Mouse (Mus musculus): ENCODE data around the gene Allc.
A peak's percentile ranks its signal among the peaks of the same experiment; 100 is the strongest.

Gene Allc

DNA sequence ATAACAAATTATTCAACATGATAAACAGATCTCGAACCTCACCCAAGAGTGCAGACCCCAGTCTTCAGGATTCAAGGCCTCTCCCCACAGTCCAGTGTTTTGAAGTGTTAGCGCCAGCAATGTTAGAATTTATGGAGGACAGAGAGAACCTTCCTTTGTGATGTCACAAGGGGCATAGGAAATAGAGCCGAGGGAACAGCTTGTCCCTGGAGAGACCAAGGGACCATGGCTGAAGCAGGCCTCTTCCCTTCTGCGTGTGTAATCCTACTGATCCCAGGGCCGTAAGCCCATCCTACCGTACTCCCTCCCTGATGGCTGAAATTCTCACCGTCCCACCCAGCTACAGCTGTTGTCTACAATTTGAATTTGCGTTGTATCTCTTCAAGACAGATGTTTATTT is at the start of gene Allc:
Allc (minus strand) TSS at position 101 of the 400 bp plus-strand sequence.
- no peak for DNase-seq (ENCODE audit: low spot score)

- DNase-seq (ENCODE audit: low spot score) = peak; percentile 28
Measured at GRCm38 (mm10) chr12:28628436-28628835, 46.1 kb upstream of the Allc start.

DNA sequence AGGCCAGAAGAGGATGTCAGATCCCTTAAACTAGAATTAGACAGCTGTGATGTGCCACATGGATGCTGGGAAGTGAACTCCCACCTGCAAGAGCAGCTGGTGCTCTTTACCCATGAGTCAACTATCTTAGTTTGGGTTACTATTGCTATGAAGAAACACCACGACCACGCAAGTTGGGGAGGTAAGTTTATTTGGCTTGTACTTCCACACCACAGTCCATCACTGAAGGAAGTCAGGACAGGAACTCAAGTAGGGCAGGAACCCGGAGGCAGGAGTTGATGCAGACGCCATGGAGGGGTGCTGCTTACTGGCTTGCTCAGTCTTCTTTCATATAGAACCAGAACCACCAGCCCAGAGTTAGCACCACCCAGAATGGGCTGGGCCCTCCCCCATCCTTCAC is 44.8 kb upstream of the Allc start:
- DNase-seq (ENCODE audit: low spot score) = no peak

DNA sequence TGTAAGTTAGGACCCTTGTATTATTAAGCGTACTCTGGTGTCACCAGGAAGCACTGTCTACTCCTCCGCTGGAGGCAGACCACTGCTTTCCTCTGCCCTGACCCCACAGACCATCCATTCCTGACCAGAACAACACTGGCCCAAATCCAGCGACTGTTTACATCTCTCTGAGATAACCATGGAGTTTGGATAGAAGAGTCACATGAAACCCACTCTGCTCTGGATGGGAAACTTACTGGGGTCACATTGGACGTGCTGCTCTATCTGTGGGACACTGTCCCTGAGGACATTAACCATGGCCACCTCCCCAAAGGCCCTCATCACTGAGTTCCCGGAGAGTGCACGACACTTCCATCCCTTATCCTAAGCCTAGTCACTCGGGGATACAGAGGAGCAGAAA is 43.1 kb upstream of the Allc start:
- no peak for DNase-seq (ENCODE audit: low spot score)

GRCm38 (mm10) chr12:28624251-28624650 is 41.9 kb upstream of the Allc start:
- DNase-seq (ENCODE audit: low spot score) = no peak

GRCm38 (mm10) chr12:28623195-28623594 is 40.9 kb upstream of the Allc start, which contains the start of gene Colec11:
Gene Colec11, minus strand, starts transcription at chr12:28623377.
- no peak for DNase-seq (ENCODE audit: low spot score)

- DNase-seq (ENCODE audit: low spot score) = no peak
Measured at GRCm38 (mm10) chr12:28622641-28623040, 40.3 kb upstream of the Allc start.

- DNase-seq (ENCODE audit: low spot score) = no peak
Measured at GRCm38 (mm10) chr12:28622167-28622532, 39.8 kb upstream of the Allc start.

- DNase-seq (ENCODE audit: low spot score) = peak; percentile 16
Measured at GRCm38 (mm10) chr12:28621451-28622166, 39.3 kb upstream of the Allc start.

GRCm38 (mm10) chr12:28617297-28617696 is 35.0 kb upstream of the Allc start:
- no peak for DNase-seq (ENCODE audit: low spot score)

- DNase-seq (ENCODE audit: low spot score) = no peak
Measured at GRCm38 (mm10) chr12:28614401-28614800, 32.1 kb upstream of the Allc start.

DNA sequence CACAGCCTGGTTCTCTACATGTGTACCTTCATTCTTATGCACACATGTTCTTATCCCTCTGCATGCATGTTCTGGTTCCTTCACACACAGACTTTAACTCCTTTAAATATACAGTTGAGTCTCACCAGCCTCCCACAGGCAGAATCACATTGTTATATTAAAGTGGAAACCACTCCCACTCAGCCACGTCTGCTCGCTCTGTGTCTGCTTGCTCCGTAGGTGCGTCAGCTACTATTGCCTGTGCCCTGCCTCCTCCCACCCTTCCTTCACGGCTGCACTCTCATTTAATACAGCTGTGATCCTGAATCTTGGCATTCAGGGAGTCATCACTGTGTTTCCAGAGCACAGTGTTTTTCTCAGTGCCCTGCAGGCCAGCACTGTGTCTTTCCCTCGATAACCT is 30.1 kb upstream of the Allc start:
- DNase-seq (ENCODE audit: low spot score) = no peak

DNA sequence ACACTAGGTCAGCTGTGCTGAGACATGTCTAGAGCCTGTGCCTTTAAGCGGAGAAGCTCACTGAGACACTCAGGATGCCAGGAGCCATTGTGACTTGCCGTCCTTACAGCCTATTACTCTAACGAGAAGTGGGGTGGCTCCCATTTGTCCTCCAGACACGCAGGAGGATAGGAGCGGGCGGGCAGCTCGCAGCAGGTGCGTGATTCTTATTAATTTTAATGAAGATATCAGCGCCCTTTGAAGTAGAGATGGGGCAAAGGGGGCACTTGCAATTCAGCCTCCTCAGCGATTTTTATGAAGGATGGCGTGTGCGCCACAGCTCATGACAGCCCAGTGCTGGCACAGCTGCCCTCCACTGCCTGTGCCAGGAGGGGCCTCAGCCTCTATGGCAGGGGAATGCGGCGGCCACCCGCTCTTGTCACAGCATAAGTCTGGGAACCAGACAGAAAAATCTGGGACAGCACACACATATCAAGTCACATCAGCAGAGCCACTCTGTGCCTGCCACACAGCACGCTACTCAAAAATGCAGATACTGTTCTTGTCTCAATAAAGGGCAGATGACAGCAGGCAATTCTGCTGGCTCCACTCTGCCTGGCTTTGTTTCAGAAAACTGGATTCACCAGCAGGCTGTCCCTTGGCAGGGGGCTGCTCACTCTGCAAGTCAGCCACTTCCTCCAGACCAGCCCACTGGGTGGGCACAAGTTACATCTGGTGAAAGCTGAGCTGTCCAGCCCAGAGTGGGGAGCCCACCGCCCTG is 25.4 kb upstream of the Allc start:
- DNase-seq (ENCODE audit: low spot score) = no peak

DNA sequence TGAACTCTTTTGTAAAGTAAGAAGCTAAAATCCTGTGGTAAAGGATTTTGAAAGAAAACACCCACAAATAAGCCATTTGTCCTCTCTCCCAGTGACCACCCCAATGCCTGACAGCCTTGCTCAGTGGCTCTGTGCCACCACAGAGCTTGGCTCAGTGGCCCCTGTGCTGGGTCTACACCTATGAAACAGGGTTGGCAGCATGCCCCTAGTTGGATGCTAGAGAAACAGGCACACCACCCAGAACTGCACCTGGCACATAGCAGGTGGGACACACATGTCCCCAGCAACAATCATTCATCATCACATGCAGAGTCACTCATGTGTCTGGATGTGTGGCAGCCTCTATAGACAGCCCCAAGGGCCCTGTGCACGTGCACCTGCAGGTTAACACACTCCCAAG is 21.2 kb upstream of the Allc start:
- no peak for DNase-seq (ENCODE audit: low spot score)

- DNase-seq (ENCODE audit: low spot score) = no peak
Measured at GRCm38 (mm10) chr12:28602259-28602658, 19.9 kb upstream of the Allc start.

GRCm38 (mm10) chr12:28598526-28598991 is 16.2 kb upstream of the Allc start:
- no peak for DNase-seq (ENCODE audit: low spot score)

- DNase-seq (ENCODE audit: low spot score) = no peak
Measured at GRCm38 (mm10) chr12:28598110-28598509, 15.8 kb upstream of the Allc start.

DNA sequence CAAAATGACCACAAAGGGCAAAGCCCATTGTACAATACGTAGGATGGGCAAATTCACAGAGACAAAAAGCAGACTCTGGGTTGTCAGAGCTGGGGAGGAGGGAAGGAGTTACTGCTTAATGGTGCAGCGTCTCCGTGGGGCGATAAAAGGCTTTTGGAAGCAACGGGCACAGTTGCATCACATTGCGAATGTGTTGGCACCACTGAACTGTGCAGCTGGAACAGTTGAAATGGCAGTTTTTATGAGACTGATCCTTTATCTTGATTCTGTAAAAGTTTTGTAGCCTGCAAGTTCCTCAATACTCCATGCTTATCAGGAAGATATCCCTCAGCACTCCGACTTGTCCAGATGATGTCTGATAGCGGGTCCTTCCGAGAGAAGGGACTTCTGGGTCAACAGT is 15.4 kb upstream of the Allc start:
- DNase-seq (ENCODE audit: low spot score) = no peak

- DNase-seq (ENCODE audit: low spot score) = no peak
Measured at GRCm38 (mm10) chr12:28596851-28597250, 14.5 kb upstream of the Allc start.

- DNase-seq (ENCODE audit: low spot score) = no peak
Measured at GRCm38 (mm10) chr12:28590428-28590827, 8.1 kb upstream of the Allc start.

DNA sequence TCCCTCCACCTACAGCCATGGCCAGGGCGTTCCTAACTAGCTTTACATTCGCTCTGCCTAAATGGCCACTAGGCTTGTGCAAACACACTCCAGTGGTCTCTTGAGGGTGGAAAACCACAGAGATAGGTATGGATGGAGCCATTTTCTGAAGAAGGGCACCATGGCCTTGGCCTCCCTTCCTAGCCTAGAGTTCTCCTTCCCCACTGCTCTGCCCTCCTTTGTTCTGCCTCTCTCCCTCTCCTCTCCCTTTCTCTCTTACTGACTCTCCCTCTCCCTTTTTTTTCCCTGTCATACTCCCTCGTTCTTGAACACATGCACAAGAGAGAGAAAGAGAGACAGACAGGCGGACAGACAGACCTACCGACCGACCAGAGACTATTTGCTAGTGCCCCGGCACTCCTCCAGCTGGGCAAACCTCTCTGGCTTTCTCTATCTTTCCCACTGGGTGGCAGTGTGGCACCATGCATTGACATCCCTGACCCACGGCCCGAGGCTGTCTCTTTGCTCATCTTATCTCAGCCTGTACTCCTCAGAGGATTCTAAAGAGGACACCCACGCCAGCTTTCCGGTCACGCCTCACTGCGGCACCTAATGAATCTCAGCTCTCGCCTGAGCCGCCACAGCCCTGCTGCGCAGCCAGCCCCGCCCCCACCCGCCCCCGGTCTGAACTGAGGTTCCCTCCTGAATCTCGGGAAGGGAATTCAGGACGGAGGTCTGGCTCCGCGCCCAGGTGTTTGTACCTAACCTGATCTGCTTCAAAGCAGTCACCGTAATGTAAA is 7.0 kb upstream of the Allc start:
- peak; percentile 93 for DNase-seq (ENCODE audit: low spot score)

DNA sequence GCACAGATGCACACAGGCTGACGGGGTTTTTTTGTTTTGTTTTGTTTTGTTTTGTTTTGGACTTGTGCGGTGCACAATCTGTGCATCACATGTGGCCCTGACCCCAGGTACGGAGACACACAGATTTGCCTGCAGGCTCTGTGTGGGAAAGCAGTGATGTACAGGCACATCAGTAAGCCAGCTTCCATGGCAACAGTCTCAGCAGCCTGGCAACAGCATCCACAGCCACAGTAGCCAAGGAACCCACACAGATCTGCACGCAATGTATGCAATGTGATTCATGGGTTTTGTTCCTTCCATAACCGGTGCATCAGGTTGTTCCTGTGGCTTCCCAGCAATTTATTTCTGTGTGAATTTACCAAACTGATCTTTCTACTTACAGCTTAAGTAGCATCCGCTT is 5.6 kb upstream of the Allc start:
- DNase-seq (ENCODE audit: low spot score) = no peak

GRCm38 (mm10) chr12:28584036-28584435 is 1.7 kb upstream of the Allc start:
- no peak for DNase-seq (ENCODE audit: low spot score)

Measured in embryo, embryonic 10 days (tissue).